Mouse (Mus musculus) 3134 (cell line): ENCODE measurements around the gene Tmem258.
A peak's percentile ranks its signal among the peaks of the same experiment; 100 is the strongest.

ENCODE experiments used
- DNase-seq: peaks from one replicate; pipeline ENCODE4 v3.0.0-alpha.2; 2011; ENCODE audit warnings: low spot score; ENCODE audit not compliant: insufficient read length; ENCODE audit errors: extremely low read depth

The Tmem258 gene

DNA sequence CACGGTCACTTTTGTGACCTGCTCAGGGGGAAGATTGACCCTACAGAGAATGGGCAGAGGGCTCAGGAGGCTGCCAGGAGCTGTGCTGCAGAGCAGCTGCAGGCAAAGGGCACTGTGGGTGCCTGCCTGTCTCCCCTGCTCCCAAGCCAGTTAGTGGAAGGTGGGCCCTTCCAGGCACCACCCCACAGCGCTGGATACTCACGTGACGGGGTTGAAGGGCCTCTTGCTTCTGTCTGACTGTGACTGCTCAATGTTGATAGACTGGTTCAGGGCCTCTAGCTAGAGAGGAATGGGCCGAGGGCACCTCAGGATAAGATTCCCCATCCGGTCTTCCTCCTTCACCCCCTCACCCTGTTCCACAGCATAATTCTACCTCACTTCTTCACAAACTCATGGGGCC is 15.8 kb downstream of the Tmem258 start:
- DNase-seq: no peak

DNA sequence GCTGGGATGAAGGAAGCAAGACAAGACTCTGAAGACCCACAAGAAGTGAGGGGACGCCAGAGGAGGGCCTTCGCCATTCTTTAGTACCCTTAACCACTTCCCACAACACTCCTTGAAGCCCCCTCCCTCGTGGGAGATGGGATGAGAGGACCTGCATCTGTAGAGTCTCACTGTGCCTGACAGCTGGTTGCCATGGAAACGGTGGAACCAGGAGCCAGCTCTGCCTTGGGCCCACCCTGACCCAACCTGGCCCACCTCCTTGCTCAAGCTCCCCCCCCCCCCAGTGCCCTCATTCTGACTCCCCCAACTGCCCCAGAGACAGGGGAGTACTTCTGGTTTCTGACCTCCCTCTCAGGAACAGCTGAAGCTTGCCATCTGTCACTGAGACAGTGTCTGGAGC is 17.8 kb downstream of the Tmem258 start:
- no peak for DNase-seq

GRCm38 (mm10) chr19:10222656-10223055 is 18.8 kb downstream of the Tmem258 start:
- DNase-seq: no peak

DNA sequence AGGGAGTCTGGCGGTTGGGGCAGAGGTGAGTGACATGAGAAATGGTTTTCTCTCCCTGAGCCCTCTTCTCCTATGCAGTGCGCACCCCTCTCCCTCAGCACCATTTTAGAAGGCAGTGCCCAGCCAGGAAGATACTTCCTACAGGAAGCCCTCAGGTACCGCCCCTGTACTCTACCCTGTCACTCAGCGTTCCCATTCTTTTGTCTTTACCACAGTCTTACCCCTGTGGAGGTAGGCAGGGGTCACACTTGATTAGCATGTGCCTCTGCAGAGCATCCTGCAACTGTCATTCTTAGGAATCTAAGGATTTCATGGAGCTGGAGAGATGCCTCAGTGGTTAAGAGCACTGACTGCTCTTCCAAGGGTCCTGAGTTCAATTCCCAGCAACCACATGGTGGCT is 19.7 kb downstream of the Tmem258 start:
- DNase-seq: no peak

- no peak for DNase-seq
Observed at GRCm38 (mm10) chr19:10224637-10225453, 21.0 kb downstream of the Tmem258 start.

DNA sequence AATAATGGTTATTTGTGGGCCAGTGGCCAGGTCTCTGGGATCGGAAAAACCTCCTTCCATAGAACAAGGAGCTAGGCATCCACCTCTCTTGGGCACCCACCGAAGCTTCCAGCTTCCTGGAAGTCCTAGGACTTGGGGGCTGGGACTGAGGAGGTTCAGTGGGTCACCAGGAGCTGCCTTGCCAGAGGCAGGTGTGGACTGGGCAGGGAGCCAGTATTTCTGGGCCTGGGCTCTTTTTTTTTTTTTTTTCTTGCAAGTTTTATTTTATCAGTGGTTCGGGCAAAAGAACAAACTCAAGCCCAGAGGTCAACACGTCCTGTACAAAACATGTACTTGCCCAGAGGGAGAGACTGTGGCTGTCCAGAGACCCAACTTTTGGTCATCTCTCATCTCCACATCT is 22.0 kb downstream of the Tmem258 start:
- DNase-seq: no peak

DNA sequence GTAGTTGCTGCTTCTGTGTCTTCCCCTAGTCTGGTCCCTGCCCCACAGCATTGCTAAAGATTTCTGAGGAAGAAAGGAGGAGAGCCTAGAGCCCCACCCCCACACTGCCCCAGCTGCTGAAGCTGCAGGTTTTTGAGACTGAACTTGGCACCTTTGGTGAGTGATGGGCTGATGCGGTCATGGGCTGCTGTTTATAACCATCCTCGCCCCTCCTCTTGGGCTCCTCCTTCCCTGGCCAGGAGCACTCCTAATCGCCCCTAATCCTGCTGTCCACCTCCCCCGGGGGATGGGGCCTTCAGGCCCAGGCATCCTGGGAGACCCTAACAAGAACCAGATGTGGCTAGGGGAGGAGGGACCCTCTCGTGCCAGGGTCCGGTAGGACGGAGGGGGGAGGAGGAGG is 27.2 kb downstream of the Tmem258 start:
- DNase-seq: no peak

DNA sequence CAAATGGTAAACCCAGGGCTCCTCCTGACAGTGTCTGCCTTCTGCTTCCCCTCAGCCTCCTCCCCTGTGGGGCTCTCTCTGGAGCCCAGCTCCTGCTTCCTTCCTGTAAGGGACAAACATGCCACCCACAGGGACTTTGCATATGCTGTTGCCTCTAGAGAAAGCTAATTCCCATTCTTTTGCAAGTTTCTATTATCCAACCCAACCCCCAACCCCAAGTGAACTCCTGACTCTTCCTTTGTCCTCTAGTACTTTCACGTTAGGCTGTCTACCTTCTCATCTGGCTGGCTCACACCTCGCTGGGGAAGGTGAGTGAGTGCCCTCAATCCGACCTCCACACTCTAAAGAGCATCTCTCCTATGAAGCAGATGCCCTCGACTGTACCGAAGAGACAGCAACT is 28.1 kb downstream of the Tmem258 start:
- no peak for DNase-seq

- DNase-seq: no peak
Observed at GRCm38 (mm10) chr19:10232327-10233017, 28.7 kb downstream of the Tmem258 start.

GRCm38 (mm10) chr19:10235784-10236565 is 32.2 kb downstream of the Tmem258 start:
- DNase-seq: no peak

DNA sequence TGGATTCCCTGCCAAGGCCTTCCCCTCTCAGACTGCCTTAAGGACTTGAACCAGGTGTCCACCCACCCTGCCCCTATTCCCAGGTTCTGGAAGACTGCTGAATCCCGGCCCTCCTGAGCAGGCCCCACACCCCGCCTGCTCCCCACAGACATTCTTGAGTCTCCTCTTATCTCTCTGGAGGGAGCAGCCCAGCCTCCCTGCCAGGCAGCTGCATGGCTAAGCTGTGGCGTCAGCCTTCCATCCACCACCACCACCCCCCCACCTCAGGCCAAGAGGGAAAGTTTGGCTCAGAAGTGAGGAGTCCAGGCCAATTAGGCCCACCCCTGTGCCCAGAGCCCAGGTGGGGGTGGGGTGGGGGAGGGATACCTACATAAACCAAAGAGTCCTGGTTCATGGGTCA is 34.7 kb downstream of the Tmem258 start:
- DNase-seq: peak; percentile 38

DNA sequence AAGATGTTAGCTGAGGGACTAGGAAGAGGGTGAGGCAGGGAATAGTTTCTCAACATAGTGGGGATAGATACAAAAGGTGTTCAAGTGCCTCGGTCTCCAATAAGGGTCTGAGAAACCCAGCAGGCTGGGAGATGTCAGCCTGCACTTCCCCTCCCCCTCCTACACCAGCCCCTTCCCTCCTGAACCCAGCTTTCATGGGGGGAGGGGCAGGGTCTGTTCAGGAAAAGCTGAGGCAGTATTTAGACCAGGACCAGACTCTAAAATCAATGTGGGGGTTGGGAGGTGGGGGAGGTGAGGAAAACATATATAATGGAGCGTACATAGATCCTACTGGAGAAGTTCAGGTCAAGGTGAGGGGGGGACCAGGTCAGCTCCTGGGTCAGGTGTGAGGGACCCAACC is 35.6 kb downstream of the Tmem258 start:
- no peak for DNase-seq

- no peak for DNase-seq
Observed at GRCm38 (mm10) chr19:10239975-10240653, 36.3 kb downstream of the Tmem258 start.

DNA sequence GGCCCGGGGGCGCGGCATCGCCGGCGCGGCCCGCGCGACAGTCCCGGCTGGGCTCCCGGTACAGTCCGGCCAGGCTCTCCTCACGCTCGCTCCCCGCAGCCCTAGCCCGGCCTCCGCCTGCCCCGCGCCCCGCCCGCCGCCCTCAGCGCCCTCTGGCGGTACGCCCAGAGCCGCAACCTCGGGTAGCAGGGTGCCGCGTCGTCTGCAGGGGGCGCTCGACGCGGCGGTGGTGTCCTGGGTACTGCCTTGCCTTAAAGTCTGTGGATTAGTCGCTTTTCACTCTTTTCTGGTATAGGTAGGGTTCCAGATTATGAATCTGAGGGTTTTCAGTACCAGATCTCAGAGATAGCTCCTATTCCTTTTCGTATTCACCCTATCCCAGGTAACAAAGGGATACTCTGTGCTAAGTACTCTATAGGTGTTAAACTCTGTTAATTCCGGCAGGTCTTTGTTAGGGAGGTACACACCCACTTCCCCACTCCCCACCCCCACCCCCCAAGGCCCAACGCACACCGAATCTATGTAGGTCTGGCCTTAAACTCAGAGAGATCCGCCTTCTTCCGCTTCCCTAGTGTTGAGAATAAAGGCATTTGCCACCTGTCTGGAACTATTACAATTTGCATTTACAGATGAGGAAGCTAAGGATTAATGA is 37.0 kb downstream of the Tmem258 start, which contains the start of gene Myrf:
Myrf (minus strand) TSS at position 95 of the 652 bp plus-strand sequence.
- no peak for DNase-seq

DNA sequence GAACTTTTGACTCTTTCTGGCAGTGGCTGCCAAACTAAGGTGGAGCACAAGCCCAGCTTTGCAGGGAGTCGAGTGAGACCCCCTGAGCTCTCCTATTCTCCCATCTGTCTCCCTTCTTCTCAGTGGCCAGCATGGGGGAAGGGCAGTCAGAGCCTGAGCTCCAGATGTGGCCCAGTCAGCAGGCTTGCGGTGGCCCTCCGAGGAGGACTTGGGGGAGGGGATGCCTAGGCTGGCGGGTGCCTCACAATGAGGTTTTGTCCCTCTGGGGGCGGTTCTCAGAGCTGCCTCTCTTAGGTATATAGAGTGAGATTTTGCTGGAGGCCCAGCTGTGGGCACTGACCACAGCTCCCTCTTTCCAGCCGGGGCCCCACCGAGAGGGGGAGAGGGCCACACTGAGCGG is 39.1 kb downstream of the Tmem258 start:
- DNase-seq: no peak

- no peak for DNase-seq
Observed at GRCm38 (mm10) chr19:10244183-10244582, 40.4 kb downstream of the Tmem258 start.

GRCm38 (mm10) chr19:10247165-10247564 is 43.4 kb downstream of the Tmem258 start:
- DNase-seq: no peak

GRCm38 (mm10) chr19:10248128-10248527 is 44.3 kb downstream of the Tmem258 start:
- no peak for DNase-seq
